Mouse (Mus musculus) adrenal gland, postnatal 25 days (tissue): ENCODE results near the gene Timp2. TPM values are rescaled to one million over a fixed set of nuclear protein-coding genes. Genes with fewer than 3 reads are reported as not detected.

Experiments
- DNase-seq: peaks from one replicate; pipeline ENCODE4 v3.0.0; 2021; ENCODE audit warnings: mixed read lengths
- total RNA-seq: library from RNA; stranded (reverse); gene quantifications from 2 replicates; pipeline ENCODE4 v1.2.3, GENCODE M21; 2021

Gene Timp2
- total RNA-seq, 1 experiment from 2014 or later = 51.3 TPM

GRCm38 (mm10) chr11:118289999-118290889 is 65.3 kb downstream of the Timp2 start, which contains the start of gene Usp36:
TSS of gene Usp36 (minus strand) at chr11:118290244.
- DNase-seq = peak; percentile 100

- no peak for DNase-seq
These were observed 66.0 kb downstream of the Timp2 start for GRCm38 (mm10) chr11:118289562-118289961.

DNA sequence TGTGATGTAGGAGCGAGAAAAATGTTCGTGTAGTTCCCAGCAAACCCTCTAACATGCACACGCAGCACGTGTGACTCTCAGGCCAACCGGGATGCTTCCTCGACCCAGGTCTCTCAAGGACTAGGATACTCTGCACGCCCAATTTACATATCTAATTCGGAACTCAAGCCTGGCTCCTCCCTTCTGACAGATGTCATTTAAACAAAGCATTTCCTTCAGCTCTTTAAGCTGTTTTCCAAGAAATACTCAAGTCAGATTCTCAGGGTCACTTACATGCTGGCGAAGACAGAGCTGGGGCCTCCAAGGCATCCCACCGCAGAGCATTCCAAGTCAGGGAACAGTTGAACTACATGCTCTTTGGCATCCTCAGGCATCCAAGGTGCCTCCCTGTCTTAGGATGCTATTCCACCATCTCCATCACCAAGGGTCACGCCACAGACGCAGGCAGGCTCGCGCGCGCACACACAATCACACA is 66.5 kb downstream of the Timp2 start:
- DNase-seq = no peak

- DNase-seq = no peak
These were observed 68.0 kb downstream of the Timp2 start for GRCm38 (mm10) chr11:118287573-118287972.

DNA sequence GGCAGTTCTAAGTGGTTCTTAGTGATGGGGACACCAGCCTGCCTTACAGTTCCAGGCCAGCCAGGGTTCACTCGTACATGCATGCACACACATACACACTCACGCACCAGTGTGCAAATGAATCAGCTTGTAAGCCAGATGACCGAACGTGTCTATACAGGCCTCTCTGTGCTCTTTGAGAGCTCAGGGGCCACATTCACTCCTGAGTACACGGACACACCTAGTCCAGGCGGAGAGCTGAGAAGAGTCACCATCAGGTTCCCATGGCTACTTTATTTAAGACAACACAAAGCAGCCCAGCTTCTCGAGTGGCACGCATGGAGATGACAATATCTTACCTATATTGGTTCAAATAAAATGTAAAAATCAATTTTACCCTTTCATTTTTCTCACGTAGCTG is 69.1 kb downstream of the Timp2 start:
- DNase-seq = no peak

- DNase-seq = no peak
These were observed 69.7 kb downstream of the Timp2 start for GRCm38 (mm10) chr11:118285791-118286190.

DNA sequence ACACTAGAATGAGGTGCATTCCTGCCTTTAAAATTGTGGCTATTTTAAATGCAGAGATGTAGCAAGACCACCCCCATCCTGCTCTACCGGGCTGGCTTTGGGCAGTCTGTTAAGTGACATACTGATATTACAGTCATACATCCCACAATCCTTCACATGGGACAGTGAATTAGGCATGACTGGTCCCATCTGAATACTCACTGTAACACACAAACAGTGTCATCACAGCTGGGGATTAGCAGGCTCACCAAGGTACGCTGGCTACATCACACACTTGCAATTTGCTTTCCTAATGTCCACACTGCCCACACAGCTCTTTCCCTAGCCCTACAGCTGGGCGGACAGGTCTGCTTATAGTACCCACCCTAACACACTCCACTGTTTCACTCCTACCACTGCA is 75.3 kb downstream of the Timp2 start:
- no peak for DNase-seq

GRCm38 (mm10) chr11:118276328-118276727 is 79.2 kb downstream of the Timp2 start:
- DNase-seq = no peak

DNA sequence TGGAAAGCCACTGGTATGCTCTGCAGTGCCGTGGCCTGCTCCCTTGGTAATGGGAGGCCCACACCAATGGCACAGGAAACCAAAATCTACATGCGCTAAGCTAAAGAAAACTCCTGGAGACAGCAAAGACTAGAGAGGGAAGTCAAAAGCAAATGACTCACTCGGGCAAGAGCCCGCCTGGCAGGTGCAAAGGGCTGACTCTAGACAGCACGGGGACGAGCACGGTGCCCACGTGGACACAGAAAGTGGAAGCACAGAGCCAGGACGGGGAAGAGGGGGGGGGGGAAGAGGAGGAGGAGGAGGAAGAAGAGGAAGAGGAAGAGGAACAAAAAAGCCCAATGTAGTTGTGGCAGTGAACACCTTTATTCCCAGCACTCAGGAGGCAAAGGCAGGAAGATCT is 80.4 kb downstream of the Timp2 start:
- DNase-seq = no peak

DNA sequence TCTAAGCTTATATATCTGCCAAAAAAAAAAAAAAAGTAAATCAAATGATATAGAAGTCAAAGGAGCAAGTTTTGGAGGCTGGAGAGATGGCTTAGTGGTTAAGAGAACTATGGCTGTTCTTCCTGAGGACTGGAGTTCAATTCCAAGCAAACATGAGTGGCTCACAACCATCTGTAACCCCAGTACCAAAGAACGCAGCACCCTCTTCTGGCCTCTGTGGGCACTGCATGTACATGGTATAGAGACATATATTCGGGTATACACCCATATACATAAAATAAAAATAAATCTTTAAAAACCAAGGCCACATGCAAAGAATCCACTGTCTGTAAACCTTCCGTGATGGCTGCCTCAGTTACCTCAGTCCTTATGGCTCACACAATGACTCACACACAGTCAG is 85.7 kb downstream of the Timp2 start:
- peak; percentile 26 for DNase-seq

DNA sequence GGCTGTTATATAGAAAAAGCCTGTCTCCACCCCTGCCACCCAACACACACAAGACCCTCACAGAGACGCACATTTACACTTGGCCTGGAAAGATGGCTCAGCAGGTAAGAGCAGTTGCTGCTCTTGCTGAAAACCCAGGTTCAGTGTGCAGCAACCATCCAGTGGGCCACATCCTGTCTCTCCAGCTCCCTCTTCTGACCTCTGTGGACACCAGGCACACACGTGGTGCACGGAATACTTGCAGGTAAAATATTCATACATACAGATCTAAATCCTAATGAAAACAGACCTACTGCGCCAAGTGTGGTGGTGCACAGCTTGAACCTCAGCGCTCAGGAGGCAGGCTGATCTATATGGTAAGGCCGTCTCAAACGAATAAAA is 88.9 kb downstream of the Timp2 start:
- DNase-seq = no peak

DNA sequence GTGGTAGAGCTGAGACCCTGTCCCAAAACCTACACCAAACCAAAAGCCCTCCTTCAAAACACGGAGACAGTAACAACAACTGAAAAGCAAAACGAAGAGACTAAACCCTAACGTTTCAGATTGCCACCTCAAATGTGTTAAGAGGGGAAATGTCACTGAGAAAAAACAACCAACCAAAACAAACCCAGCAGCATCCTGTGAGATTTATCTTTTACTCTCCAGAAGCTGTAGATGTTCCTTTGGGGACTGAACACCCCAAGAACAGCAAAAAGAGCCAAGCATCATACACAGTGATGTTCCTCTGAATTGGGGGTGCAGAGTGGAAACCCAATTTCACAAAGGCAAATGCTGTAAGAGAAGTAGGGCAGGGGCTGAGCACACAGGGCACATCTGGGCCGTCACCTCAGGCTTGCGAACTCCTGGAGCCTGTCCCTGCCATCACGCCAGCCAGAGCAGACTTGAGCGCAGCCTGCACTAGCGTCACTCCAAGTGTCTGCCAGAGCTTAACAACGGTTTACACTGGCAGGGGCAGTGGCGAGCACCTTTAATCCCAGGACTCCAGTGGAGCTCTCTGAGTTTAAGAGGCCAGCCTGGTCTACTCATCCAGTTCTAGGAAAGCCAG is 89.4 kb downstream of the Timp2 start:
- DNase-seq = no peak

DNA sequence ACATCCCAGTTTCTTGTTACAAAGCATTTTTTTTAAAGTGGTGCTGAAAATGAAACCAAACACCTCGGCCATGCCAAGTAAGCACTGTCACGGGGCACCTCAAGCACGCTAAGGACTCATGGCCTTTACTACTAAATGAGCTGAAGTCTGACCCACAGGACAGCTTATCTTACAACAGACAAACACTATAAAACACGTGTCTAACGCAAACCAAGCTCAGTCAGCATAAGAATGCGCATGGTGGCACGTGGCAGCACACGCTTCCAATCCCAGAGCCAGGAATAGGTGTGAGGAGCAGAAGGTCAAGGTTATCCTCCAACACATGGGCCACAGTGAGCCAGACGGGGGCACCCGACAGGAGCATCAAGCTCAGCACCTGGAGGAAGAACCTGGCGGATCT is 89.9 kb downstream of the Timp2 start:
- peak; percentile 31 for DNase-seq

DNA sequence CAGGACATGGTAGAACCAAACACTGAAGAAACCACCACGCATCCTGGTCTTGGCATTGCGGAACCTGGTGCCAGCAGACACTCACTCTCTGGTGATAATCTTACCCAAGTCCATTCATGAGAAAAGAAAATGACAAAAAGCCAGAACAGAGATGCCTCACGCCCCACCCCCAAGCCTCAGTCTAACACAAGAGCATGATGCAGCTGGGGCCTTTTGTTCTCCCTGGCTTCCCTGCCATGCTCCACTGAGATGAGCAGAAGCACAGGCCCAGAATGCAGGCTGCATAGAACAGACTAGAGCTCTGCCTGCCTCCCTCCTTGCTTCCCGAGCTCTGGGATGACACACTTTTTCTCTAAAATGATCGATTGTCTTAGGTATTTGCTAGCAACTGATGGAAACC is 92.4 kb downstream of the Timp2 start:
- DNase-seq = no peak

DNA sequence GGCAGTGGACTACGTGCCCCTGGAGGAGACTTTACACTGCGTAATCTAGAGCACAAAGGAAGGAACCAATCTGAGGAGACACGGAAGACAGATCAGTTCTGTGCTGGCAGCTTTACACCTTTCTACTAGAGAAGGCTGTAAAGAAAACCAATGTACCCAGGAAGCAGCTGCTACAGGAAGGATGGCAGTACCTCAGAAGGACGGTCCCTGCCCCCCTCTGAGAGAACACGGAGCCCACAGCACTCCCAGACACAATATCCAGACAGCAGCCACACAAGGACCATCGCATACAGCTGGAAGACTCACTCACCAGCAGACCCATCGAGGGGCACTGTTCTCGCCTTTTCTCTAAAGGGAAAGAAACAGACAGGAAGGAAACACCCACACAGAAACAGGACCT is 95.5 kb downstream of the Timp2 start:
- DNase-seq = no peak

DNA sequence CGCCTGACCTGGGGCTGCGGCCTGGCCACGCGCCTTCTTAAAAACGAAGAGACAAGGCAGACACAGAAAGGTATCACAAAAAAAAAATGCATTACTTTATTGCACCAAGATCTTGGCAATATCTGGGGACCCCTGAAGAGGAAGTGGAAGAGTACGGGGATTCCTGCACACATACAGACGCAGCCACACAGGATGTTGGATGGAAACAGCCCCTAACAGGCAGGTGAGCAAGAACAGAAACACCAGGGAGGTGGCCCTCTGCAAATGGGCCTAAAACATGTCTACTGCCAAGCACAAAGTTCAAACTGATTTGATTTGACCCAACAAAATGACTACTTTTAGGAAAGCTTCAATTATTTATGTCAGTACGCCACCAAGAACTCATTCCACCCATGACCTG is 96.0 kb downstream of the Timp2 start:
- no peak for DNase-seq

DNA sequence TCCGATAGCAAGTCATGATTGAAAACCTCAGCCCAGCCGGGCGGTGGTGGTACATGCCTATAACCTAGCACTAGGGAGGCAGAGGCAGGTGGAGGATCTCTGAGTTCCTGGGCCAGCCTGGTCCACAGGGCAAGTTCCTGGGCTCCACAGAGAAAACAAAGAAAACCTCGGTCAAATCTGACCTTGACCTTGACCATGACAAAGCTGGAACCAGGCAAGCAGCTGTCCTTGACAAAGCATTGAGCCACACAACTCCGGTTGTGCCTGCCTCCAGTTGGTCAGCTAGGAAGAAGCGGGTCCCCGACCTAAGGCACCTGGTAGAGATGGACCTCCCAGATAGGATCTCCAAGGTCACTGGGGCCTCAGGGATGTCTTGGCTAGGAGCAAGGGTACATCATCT is 99.2 kb downstream of the Timp2 start:
- DNase-seq = peak; percentile 34

- DNase-seq = peak; percentile 64
These were observed 101.2 kb downstream of the Timp2 start for GRCm38 (mm10) chr11:118254159-118254951.

DNA sequence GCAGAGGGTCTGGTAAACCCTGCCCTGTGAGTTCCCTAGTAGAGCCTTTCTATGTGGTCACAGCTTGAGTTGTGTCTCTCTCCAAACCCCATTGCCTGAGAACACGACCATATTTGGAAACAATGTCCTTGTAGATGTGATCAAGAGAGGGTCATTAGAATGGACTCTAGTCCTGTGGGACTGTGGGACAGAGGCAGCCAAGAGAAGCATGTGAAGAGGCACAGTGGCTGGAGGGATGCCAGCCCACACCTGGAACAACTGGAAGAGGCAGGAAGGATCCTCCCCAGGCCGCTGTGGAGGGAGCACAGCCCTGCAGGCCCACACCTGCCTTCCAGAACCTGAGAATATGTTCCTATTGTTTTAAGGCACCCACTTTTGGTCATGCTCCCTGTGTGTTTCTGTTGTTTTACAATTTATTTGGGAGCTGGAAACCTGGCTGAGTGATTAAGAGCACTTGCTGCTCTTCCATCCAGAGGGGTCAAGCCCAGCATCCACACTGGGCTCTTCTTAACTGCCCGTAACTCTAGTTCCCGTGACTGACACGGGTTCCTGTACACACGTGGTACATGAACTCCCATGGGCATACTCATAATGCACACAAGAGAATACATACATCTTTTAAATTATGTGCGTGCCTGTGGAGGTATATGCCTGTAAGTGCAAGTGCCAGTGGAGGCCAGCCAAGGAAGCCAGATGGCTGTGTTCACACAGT is 101.9 kb downstream of the Timp2 start:
- DNase-seq = no peak
